Mouse (Mus musculus): ENCODE measurements around the gene Arhgap5.

Gene Arhgap5

DNA sequence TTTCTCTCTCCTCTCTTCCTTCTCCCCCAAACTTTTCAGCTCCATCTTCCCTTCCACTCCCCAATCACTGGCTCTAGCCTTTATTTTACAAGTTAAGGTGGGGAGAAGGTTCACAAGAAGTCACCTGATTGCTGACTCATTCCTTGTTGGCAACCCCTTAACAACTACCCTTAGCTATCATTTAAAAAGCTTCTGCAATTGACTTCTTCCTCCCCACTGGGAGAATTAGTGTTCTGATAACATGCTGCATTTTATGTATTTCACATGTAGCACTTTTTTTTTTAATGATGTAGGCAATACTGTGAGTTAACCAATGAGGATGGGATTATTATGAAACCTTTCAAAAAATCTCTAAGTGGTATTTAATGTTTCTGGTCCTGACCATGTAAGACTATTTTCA, 115.9 kb downstream of the Arhgap5 start:
- in situ Hi-C loops (cut with MboI; ENCODE audit: low sequenced_read_pairs): loop anchor here (10.0 kb wide), 2 partner anchors 115 to 595 kb away; partner anchors contain the start of genes Arhgap5 and Gpr33
